In the genomic region with DNA sequence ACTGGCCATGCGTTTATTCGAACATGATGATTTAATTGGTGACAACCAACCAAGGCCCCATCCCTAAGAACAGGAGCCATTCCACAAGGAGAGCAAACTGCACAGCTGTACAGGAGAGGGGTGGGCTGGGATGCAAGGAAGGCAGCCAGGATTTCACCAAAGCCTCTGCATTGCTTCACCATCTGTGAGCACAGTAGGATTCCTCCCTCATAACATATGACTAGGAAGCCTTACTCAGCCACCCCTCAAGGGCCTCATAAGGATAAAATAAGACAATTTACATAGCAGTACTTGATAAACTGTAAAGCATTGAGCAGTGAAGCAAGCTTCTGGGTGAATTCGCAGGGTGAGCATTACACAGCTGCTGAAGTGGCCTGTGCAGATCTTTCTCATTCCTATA, we compare ENCODE assay signal across 15 mouse cellular contexts. TPM values are rescaled to one million over a fixed set of nuclear protein-coding genes. Genes with fewer than 3 reads are reported as not detected.
DNase-seq lines count a peak whose midpoint lies in the region; ATAC-seq lines count a peak whose summit lies in the region.
"Had no signal": no experiment of that assay in that cellular context is flagged by ENCODE, and none has a peak within 500 bp of the region (broad histone marks: within the 10 kb centered on the region; RNA-seq: fewer than 3 reads in every experiment).

No protein-coding gene starts in this region.

- WGBS in hindbrain, embryonic 13.5 days, result 78% methylated on average over 3 of the region's 3 CpGs
- WGBS in hindbrain, embryonic 11.5 days, result 83% methylated on average over 3 of the region's 3 CpGs

- H3K4me2 ChIP-seq in hindbrain, embryonic 13.5 days, result no peak overlapping the region
- no peak overlapping the region for H3K4me2 ChIP-seq in hindbrain, embryonic 11.5 days (replicated peaks; ENCODE audit: low read depth, low read length)
- H3K4me2 ChIP-seq: embryonic facial prominence, embryonic 13.5 days; kidney, embryonic 15.5 days had no signal

- H3K4me3 ChIP-seq in hindbrain, embryonic 13.5 days, result no peak overlapping the region
- no peak overlapping the region for H3K4me3 ChIP-seq in hindbrain, embryonic 11.5 days (ENCODE audit: low read depth, low read length)
- H3K4me3 ChIP-seq: embryonic facial prominence, embryonic 13.5 days; kidney, embryonic 15.5 days had no signal

- no peak overlapping the region for H3K9ac ChIP-seq in hindbrain, embryonic 13.5 days
- H3K9ac ChIP-seq in hindbrain, embryonic 11.5 days (ENCODE audit: low read depth, low read length), result no peak overlapping the region
- H3K9ac ChIP-seq: embryonic facial prominence, embryonic 13.5 days; kidney, embryonic 15.5 days had no signal

- no peak for DNase-seq in hindbrain, embryonic 11.5 days (ENCODE audit: low spot score)
- peak; percentile 5 to 7 for DNase-seq in frontal cortex, postnatal 10 days (ENCODE audit: low spot score in 2 of 2)
- peak; percentile 26 to 27 for DNase-seq in layer of hippocampus, postnatal 36 days
- DNase-seq in retina, postnatal 1 day, result peak; percentile 1
- DNase-seq in Muller cell, postnatal 12 days (ENCODE audit: inconsistent ontology term), result no peak
- no peak for DNase-seq in heart, postnatal 4 days
- DNase-seq in kidney, postnatal 36 days, result no peak
- DNase-seq: adrenal gland, postnatal 36 days; cerebellum, adult 8-10 months; gastrocnemius, postnatal 36 days had no signal

- H3K27ac ChIP-seq in hindbrain, embryonic 13.5 days, result peak overlapping the region; percentile 66
- H3K27ac ChIP-seq in hindbrain, embryonic 11.5 days (ENCODE audit: low read depth, low read length), result no peak overlapping the region
- H3K27ac ChIP-seq: embryonic facial prominence, embryonic 13.5 days; kidney, embryonic 15.5 days; macrophage had no signal

- ATAC-seq in hindbrain, embryonic 13.5 days (ENCODE audit: low FRiP score), result peak; percentile 84
- ATAC-seq in hindbrain, embryonic 11.5 days (ENCODE audit: low FRiP score), result no peak

- no peaks in the 10 kb centered on the region for H3K27me3 ChIP-seq in hindbrain, embryonic 13.5 days
- no peaks in the 10 kb centered on the region for H3K27me3 ChIP-seq in hindbrain, embryonic 11.5 days (ENCODE audit: control insufficient read depth, insufficient read depth, low read length)
- H3K27me3 ChIP-seq: embryonic facial prominence, embryonic 13.5 days; kidney, embryonic 15.5 days had no signal

- H3K4me1 ChIP-seq in hindbrain, embryonic 13.5 days (replicated peaks), result peaks cover 7% of the 10 kb centered on the region; the same call in 1 of the 2 replicates
- H3K4me1 ChIP-seq in hindbrain, embryonic 11.5 days (replicated peaks; ENCODE audit: control insufficient read depth, insufficient read depth, low read length), result no peaks in the 10 kb centered on the region
- H3K4me1 ChIP-seq: embryonic facial prominence, embryonic 13.5 days; kidney, embryonic 15.5 days had no signal

- H3K9me3 ChIP-seq in hindbrain, embryonic 13.5 days, result no peaks in the 10 kb centered on the region
- H3K9me3 ChIP-seq in hindbrain, embryonic 11.5 days (ENCODE audit: control insufficient read depth, low read length), result no peaks in the 10 kb centered on the region
- H3K9me3 ChIP-seq: embryonic facial prominence, embryonic 13.5 days; kidney, embryonic 15.5 days had no signal

- no peaks in the 10 kb centered on the region for H3K36me3 ChIP-seq in hindbrain, embryonic 13.5 days
- H3K36me3 ChIP-seq in hindbrain, embryonic 11.5 days (ENCODE audit: control insufficient read depth, insufficient read depth, low read length), result no peaks in the 10 kb centered on the region
- H3K36me3 ChIP-seq: embryonic facial prominence, embryonic 13.5 days; kidney, embryonic 15.5 days had no signal

RNA-seq across cellular contexts. Expression of a gene that starts 28.5 kb away (rescaled TPM):
- polyA plus RNA-seq in hindbrain, embryonic 13.5 days (2015; fragmentation: Nextera tagmentation; extraction: Ambion mirVana), result 0.73 and 0.85 TPM in 2 replicates
- 0.79 and 0.96 TPM in 2 replicates for polyA plus RNA-seq in hindbrain, embryonic 11.5 days (2014; fragmentation: Nextera tagmentation; extraction: Ambion mirVana)
- total RNA-seq in layer of hippocampus, postnatal 36 days (2021), result 1 to 10 TPM; 4.9 to 6.0 TPM
- total RNA-seq in heart, postnatal 4 days (2021), result under 1 TPM; 0.47 to 0.69 TPM
- total RNA-seq: liver, adult 2 months had no signal
- polyA plus RNA-seq: macrophage had no signal

Comparison
In these comparisons a context has a peak if more than half of its experiments do, and no peak if none do; other contexts are left out.
1. DNase-seq: peak in frontal cortex, postnatal 10 days (2 of 2), layer of hippocampus, postnatal 36 days (2 of 2) and retina, postnatal 1 day (single experiment); none in hindbrain, embryonic 11.5 days (single experiment), Muller cell, postnatal 12 days (single experiment), heart, postnatal 4 days (single experiment) and kidney, postnatal 36 days (0 of 2).